Mouse (Mus musculus): ENCODE measurements at regions not wholly inside any gene's neighbourhood (a gene's known extent, or its start where the extent isn't known, plus 50 kb on each side); places are given as distances from the start of the nearest gene placed in this dataset.

GRCm38 (mm10) chr12:106177861-106178260, 167.8 kb downstream of the Vrk1 start:
- TF ChIP-seq MAX (IDR thresholded peaks at IDR 0.05) (no peak), CTCF (IDR thresholded peaks at IDR 0.05; ENCODE audit: control insufficient read depth, insufficient read depth, insufficient read length) (no peak), CEBPB (IDR thresholded peaks at IDR 0.05; ENCODE audit: low read depth) (no peak), FOSL1 (IDR thresholded peaks at IDR 0.05; ENCODE audit: insufficient read depth, low read length, poor library complexity, severe bottlenecking) (no peak)
